Mouse (Mus musculus) stomach, embryonic 14.5 days (tissue): Measurements from ENCODE around the gene H2-DMa. TPM values are rescaled to one million over a fixed set of nuclear protein-coding genes. Genes with fewer than 3 reads are reported as not detected.

ENCODE experiments used
- ATAC-seq: fragments of 200-750 bp; cut with Nextera tagmentation; 2 replicates; pipeline ENCODE4 v1.8.0; 2017; ENCODE audit warnings: low read depth, moderate TSS enrichment; ENCODE audit not compliant: insufficient number of reproducible peaks, insufficient read depth, low FRiP score
- H3K27ac ChIP-seq: fragments of 300-500 bp; sonication (generic); 2 replicates; pipeline ENCODE4 v1.5.1; 2014; ENCODE audit warnings: mild to moderate bottlenecking, low read length, moderate library complexity, mixed read lengths
- H3K27me3 ChIP-seq: fragments of 300-500 bp; sonication (generic); 2 replicates; pipeline ENCODE4 v1.6.1; 2014; ENCODE audit warnings: low read length, control low read depth, mixed read lengths; ENCODE audit not compliant: control insufficient read depth, insufficient read depth
- H3K36me3 ChIP-seq: fragments of 300-500 bp; sonication (generic); 2 replicates; pipeline ENCODE4 v1.6.1; 2014; ENCODE audit warnings: mild to moderate bottlenecking, control low read depth, low read length, moderate library complexity, mixed read lengths; ENCODE audit not compliant: control insufficient read depth, insufficient read depth
- H3K4me1 ChIP-seq: fragments of 300-500 bp; sonication (generic); 2 replicates; pipeline ENCODE4 v1.6.1; 2014; ENCODE audit warnings: low read length, control low read depth, mixed read lengths; ENCODE audit not compliant: control insufficient read depth, insufficient read depth
- H3K4me2 ChIP-seq: fragments of 300-500 bp; sonication (generic); replicated peaks from 2 replicates; pipeline ENCODE4 v1.6.1; 2014; ENCODE audit warnings: low read depth, low read length, control low read depth
- H3K4me3 ChIP-seq: fragments of 300-500 bp; sonication (generic); 2 replicates; pipeline ENCODE4 v1.5.1; 2014; ENCODE audit warnings: low read depth, low read length, control low read depth
- H3K9ac ChIP-seq: fragments of 300-500 bp; sonication (generic); replicated peaks from 2 replicates; pipeline ENCODE4 v1.6.1; 2014; ENCODE audit warnings: low read depth, mild to moderate bottlenecking, control low read depth, low read length, moderate library complexity, mixed read lengths
- H3K9me3 ChIP-seq: fragments of 300-500 bp; sonication (generic); 2 replicates; pipeline ENCODE4 v1.6.1; 2016; ENCODE audit warnings: low read depth, low read length, control low read depth; ENCODE audit not compliant: control insufficient read depth
- WGBS: fragments of 180-500 bp; shearing (Covaris S2); extraction: QIAGEN DNeasy Blood & Tissue Kit; methylation state at CpG from one replicate; pipeline ENCODE4 v1.1.7; 2014; 5-methylcytosine and 5-hydroxymethylcytosine counted together
- polyA plus RNA-seq: library from polyadenylated mRNA; unstranded; fragments of >200 nt; fragmentation: Nextera tagmentation; extraction: Ambion mirVana; gene quantifications from 2 replicates; pipeline ENCODE4 v1.2.1, GENCODE M21; 2014

Gene H2-DMa
- polyA plus RNA-seq, 1 experiment from 2014 or later, result 15.1 TPM

DNA sequence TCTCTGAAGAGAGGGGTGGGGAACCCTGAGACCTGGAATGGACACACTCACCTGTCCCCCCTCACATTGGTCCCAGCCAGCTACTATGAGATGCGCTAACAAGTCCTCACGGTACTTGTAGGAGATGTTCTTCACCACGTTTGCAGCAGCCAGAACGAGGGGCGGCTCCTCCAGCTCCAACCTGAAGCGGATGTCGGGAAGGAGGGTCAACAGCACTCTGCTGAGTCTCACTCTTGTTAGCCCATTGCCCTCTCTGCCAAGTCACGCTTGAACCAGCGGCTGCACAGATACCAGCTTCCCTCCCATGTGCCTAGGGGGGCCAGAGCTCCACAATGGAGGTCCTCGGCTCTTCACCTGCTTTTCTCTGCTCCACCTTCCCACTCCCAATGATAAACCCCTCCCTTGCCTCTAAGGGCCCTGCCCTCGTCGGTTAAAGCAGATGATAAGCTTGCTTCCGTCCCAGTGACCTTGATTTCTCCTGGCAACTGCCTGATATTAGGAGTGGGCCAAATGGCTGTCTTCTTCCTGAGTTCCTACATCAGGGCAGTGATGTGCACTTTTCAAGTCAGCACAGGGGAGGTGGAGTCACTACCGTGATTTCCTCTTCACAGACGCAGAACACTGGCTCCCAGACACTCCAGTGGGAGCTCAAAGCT, 64.4 kb downstream of the H2-DMa start:
- no peak for ATAC-seq
- H3K9me3 ChIP-seq, result no peaks in the 10 kb centered on the region
- 68% methylated on average over 15 of the region's 15 CpGs for WGBS
- no peak overlapping the region for H3K4me3 ChIP-seq
- H3K27me3 ChIP-seq, result no peaks in the 10 kb centered on the region
- no peak overlapping the region for H3K9ac ChIP-seq
- no peak overlapping the region for H3K4me2 ChIP-seq
- H3K27ac ChIP-seq, result no peak overlapping the region
- peaks cover 4% of the 10 kb centered on the region; the same call in 1 of the 2 replicates for H3K4me1 ChIP-seq
- no peaks in the 10 kb centered on the region for H3K36me3 ChIP-seq

DNA sequence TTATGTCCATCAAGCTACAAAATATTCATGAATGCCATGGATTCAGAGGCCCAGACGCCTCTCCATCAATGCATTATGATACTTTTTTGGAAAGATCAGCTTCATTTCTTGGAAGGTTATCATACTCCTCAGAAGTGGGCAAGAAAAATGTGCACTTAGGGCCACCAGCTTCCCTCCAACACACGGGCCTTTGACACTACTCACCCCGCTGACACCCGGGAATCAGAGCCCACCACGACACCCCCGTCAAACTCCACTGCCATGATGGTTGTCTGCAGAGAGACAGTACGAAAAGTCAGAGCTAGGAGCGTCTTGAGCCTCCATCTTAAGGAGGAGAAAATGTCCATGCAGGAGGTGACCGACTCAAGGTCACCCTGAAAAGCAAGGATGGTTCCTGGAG, 66.2 kb downstream of the H2-DMa start:
- ATAC-seq, result no peak
- Histone ChIP-seq H3K4me1 (peaks cover 4% of the 10 kb centered on the region; the same call in 1 of the 2 replicates), H3K4me3 (no peak overlapping the region), H3K27ac (no peak overlapping the region), H3K36me3 (no peaks in the 10 kb centered on the region), H3K9me3 (no peaks in the 10 kb centered on the region), H3K9ac (no peak overlapping the region), H3K27me3 (no peaks in the 10 kb centered on the region), H3K4me2 (no peak overlapping the region)
- WGBS, result 86% methylated on average over 9 of the region's 9 CpGs

DNA sequence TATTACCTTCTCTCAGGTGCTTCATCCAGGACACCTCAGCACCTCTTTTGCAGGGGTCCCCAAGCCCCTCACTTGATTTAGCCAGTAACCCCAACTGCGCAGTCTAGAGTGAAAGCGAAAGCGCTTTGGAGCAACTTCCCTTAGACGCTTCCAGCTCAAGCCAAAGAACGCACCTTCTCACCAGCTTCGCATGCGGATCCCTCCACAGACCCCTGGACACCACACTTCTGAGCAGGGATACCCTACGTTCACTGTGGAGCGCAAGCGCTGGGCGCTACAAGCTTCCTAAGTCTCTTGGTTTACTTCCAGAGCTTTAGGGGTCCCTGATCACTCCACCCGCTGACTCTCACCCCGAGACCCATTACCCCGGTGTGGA, 67.5 kb downstream of the H2-DMa start:
- ATAC-seq, result peak; percentile 49; the same call in 1 of the 2 replicates
- Histone ChIP-seq H3K9me3 (no peaks in the 10 kb centered on the region), H3K27ac (no peak overlapping the region), H3K36me3 (no peaks in the 10 kb centered on the region), H3K27me3 (0 out of 2 replicates have a peak, but pooled peaks cover 2% of the 10 kb centered on the region), H3K9ac (peak overlapping the region; percentile 36; the same call in 1 of the 2 replicates), H3K4me1 (peaks cover 4% of the 10 kb centered on the region; the same call in 1 of the 2 replicates), H3K4me3 (peak overlapping the region; percentile 56), H3K4me2 (peak overlapping the region; percentile 91)
- WGBS, result 5% methylated on average over 14 of the region's 14 CpGs

DNA sequence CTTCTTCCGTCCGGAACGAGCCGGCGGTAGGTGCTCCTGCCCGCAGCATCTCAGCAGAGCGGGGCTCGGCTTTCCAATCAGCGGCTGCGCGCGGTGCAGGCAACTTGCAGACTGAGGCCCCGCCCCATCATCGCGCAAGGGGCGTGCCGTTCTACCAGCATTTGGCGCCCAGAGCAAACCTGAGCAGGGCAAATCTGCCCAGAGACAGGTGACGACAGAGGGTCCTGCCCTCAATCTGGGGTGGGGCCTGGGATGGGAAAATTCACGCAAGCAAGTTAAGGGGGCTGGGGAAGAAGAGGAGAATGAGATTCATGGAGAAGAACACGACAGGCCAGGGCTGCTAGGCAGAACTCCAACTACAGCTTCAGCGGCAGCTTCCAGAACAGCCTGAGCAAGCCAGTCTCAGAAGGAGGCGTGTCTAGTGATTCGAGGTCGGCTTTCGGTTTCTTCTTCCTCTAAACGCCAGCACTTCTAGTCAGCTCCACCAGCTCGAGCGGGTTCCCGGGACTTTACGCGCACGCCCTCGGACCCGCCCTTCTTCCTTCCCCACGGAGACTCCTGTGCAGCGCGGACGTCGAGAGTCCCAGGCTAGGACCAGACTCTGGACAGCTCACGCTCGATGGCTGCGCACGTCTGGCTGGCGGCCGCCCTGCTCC, 68.0 kb downstream of the H2-DMa start, which contains the start of the genes Tap1 and Psmb9:
TSS of gene Tap1 (plus strand) at position 293 of the 656 bp plus-strand sequence.
TSS of gene Psmb9 (minus strand) at position 504 of the 656 bp plus-strand sequence.
- WGBS, result under 1% methylated on average over 46 of the region's 46 CpGs
- H3K4me3 ChIP-seq, result peak within 1 kb of the TSS; percentile 56
- H3K4me2 ChIP-seq, result peak within 1 kb of the TSS; percentile 91
- no peaks in the 10 kb centered on the region for H3K9me3 ChIP-seq
- 0 out of 2 replicates have a peak, but pooled peaks cover 7% of the 10 kb centered on the region for H3K27me3 ChIP-seq
- H3K4me1 ChIP-seq, result peaks cover 4% of the 10 kb centered on the region; the same call in 1 of the 2 replicates
- peak within 1 kb of the TSS; percentile 50 for H3K9ac ChIP-seq
- no peaks in the 10 kb centered on the region for H3K36me3 ChIP-seq
- peak; percentile 95 for ATAC-seq
- peak within 1 kb of the TSS; percentile 67; the same call in 1 of the 2 replicates for H3K27ac ChIP-seq

DNA sequence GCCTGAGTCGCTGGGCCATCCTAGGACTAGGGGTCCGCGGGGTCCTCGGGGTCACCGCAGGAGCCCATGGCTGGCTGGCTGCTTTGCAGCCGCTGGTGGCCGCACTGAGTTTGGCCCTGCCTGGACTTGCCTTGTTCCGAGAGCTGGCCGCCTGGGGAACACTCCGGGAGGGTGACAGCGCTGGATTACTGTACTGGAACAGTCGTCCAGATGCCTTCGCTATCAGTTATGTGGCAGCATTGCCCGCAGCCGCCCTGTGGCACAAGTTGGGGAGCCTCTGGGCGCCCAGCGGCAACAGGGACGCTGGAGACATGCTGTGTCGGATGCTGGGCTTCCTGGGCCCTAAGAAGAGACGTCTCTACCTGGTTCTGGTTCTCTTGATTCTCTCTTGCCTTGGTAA, 68.7 kb downstream of the H2-DMa start:
- H3K36me3 ChIP-seq, result no peaks in the 10 kb centered on the region
- H3K9me3 ChIP-seq, result no peaks in the 10 kb centered on the region
- peak overlapping the region; percentile 56 for H3K4me3 ChIP-seq
- H3K27me3 ChIP-seq, result 0 out of 2 replicates have a peak, but pooled peaks cover 7% of the 10 kb centered on the region
- no peak for ATAC-seq
- H3K4me1 ChIP-seq, result peaks cover 4% of the 10 kb centered on the region; the same call in 1 of the 2 replicates
- peak overlapping the region; percentile 50 for H3K9ac ChIP-seq
- WGBS, result 6% methylated on average over 20 of the region's 20 CpGs
- H3K4me2 ChIP-seq, result peak overlapping the region; percentile 91
- H3K27ac ChIP-seq, result peak overlapping the region; percentile 67; the same call in 1 of the 2 replicates

Other genes starting within 250 kb of the H2-DMa start
- gene Gm7029, start 245.7 kb upstream of the H2-DMa start, polyA plus RNA-seq, result not detected in 2 replicates
- gene Kifc1, start 228.9 kb upstream of the H2-DMa start, polyA plus RNA-seq, result 6.8 TPM in 2 replicates
- 0.54 and 1.00 TPM in 2 replicates for gene Platr17, start 214.4 kb upstream of the H2-DMa start, polyA plus RNA-seq
- 39.2 and 44.6 TPM in 2 replicates for gene Daxx, start 210.1 kb upstream of the H2-DMa start, polyA plus RNA-seq
- gene Tapbp, start 203.6 kb upstream of the H2-DMa start, polyA plus RNA-seq, result 45.3 and 47.9 TPM in 2 replicates
- 9.4 and 10.4 TPM in 2 replicates for gene Zbtb22, start 203.6 kb upstream of the H2-DMa start, polyA plus RNA-seq
- gene Rgl2, start 190.0 kb upstream of the H2-DMa start, polyA plus RNA-seq, result 38.4 and 39.8 TPM in 2 replicates
- 141 and 152 TPM in 2 replicates for gene Pfdn6, start 179.2 kb upstream of the H2-DMa start, polyA plus RNA-seq
- gene Wdr46, start 178.9 kb upstream of the H2-DMa start, polyA plus RNA-seq, result 19.0 and 23.0 TPM in 2 replicates
- 2.8 and 2.9 TPM in 2 replicates for gene B3galt4, start 168.1 kb upstream of the H2-DMa start, polyA plus RNA-seq
- 31.5 and 34.8 TPM in 2 replicates for gene Vps52, start 163.7 kb upstream of the H2-DMa start, polyA plus RNA-seq
- 2,047 and 2,164 TPM in 2 replicates for gene Rps18, start 163.5 kb upstream of the H2-DMa start, polyA plus RNA-seq
- 38.3 and 38.8 TPM in 2 replicates for gene H2-K1, start 119.2 kb upstream of the H2-DMa start, polyA plus RNA-seq
- 7.5 and 8.6 TPM in 2 replicates for gene Ring1, start 94.9 kb upstream of the H2-DMa start, polyA plus RNA-seq
- gene H2-Ke6, start 91.5 kb upstream of the H2-DMa start, polyA plus RNA-seq, result 41.7 and 44.9 TPM in 2 replicates
- 81.3 and 91.7 TPM in 2 replicates for gene Slc39a7, start 87.9 kb upstream of the H2-DMa start, polyA plus RNA-seq
- gene Rxrb, start 87.7 kb upstream of the H2-DMa start, polyA plus RNA-seq, result 21.7 and 22.4 TPM in 2 replicates
- 0.32 and 1.2 TPM in 2 replicates for gene Col11a2, start 80.1 kb upstream of the H2-DMa start, polyA plus RNA-seq
- gene H2-Oa, start 27.2 kb upstream of the H2-DMa start, polyA plus RNA-seq, result 0.65 and 1.1 TPM in 2 replicates
- 150 and 152 TPM in 2 replicates for gene Brd2, start 3.1 kb downstream of the H2-DMa start, polyA plus RNA-seq
- gene H2-DMb2, start 23.8 kb downstream of the H2-DMa start, polyA plus RNA-seq, result 0.35 and 0.38 TPM in 2 replicates
- 1.4 and 1.6 TPM in 2 replicates for gene H2-DMb1, start 33.5 kb downstream of the H2-DMa start, polyA plus RNA-seq
- 5.2 and 7.2 TPM in 2 replicates for gene Tap1, start 68.0 kb downstream of the H2-DMa start, polyA plus RNA-seq
- gene Psmb9, start 68.2 kb downstream of the H2-DMa start, polyA plus RNA-seq, result 3.4 and 4.4 TPM in 2 replicates
- gene Psmb8, start 78.2 kb downstream of the H2-DMa start, polyA plus RNA-seq, result 5.9 and 8.3 TPM in 2 replicates
- 1.6 and 2.4 TPM in 2 replicates for gene Tap2, start 84.0 kb downstream of the H2-DMa start, polyA plus RNA-seq
- gene H2-Ob, start 119.4 kb downstream of the H2-DMa start, polyA plus RNA-seq, result 0.54 TPM in 1 of 2 replicates, not detected in the other
- 9.4 and 12.6 TPM in 2 replicates for gene H2-Ab1, start 138.1 kb downstream of the H2-DMa start, polyA plus RNA-seq
- gene H2-Aa, start 168.3 kb downstream of the H2-DMa start, polyA plus RNA-seq, result 3.0 and 4.4 TPM in 2 replicates
- 2.8 and 2.9 TPM in 2 replicates for gene H2-Eb1, start 186.3 kb downstream of the H2-DMa start, polyA plus RNA-seq
- gene H2-Eb2, start 206.1 kb downstream of the H2-DMa start, polyA plus RNA-seq, result not detected in 2 replicates
- gene Btnl2, start 235.3 kb downstream of the H2-DMa start, polyA plus RNA-seq, result 0.10 and 0.13 TPM in 2 replicates